Mouse (Mus musculus) intestine, embryonic 14.5 days (tissue): ENCODE data around the gene Trrap. TPM values are rescaled to one million over a fixed set of nuclear protein-coding genes. Genes with fewer than 3 reads are reported as not detected.

ENCODE experiments used
- ATAC-seq: fragments of 200-750 bp; cut with Nextera tagmentation; replicated peaks from 2 replicates; pipeline ENCODE4 v1.8.0; 2017; ENCODE audit warnings: low read depth, moderate number of reproducible peaks, moderate TSS enrichment, moderate library complexity; ENCODE audit not compliant: low FRiP score, low TSS enrichment
- DNase-seq: peaks from one replicate; pipeline ENCODE4 v3.0.0-alpha.2; 2018; ENCODE audit warnings: low spot score
- H3K27ac ChIP-seq: fragments of 300-500 bp; sonication (generic); 2 replicates; pipeline ENCODE4 v1.5.1; 2014; ENCODE audit warnings: low read depth, mild to moderate bottlenecking, control low read depth
- H3K27me3 ChIP-seq: fragments of 300-500 bp; sonication (generic); replicated peaks from 2 replicates; pipeline ENCODE4 v1.6.1; 2014; ENCODE audit warnings: low read length, control low read depth; ENCODE audit not compliant: control insufficient read depth, insufficient read depth
- H3K36me3 ChIP-seq: fragments of 300-500 bp; sonication (generic); 2 replicates; pipeline ENCODE4 v1.6.1; 2014; ENCODE audit warnings: low read length, control low read depth; ENCODE audit not compliant: control insufficient read depth, insufficient read depth
- H3K4me1 ChIP-seq: fragments of 300-500 bp; sonication (generic); replicated peaks from 2 replicates; pipeline ENCODE4 v1.6.1; 2014; ENCODE audit warnings: low read length, control low read depth, mixed read lengths; ENCODE audit not compliant: control insufficient read depth, insufficient read depth
- H3K4me2 ChIP-seq: fragments of 300-500 bp; sonication (generic); 2 replicates; pipeline ENCODE4 v1.6.1; 2014; ENCODE audit warnings: low read length
- H3K4me3 ChIP-seq: fragments of 300-500 bp; sonication (generic); 2 replicates; pipeline ENCODE4 v1.5.1; 2014; ENCODE audit warnings: low read depth, low read length, control low read depth, mixed read lengths
- H3K9ac ChIP-seq: fragments of 300-500 bp; sonication (generic); 2 replicates; pipeline ENCODE4 v1.6.1; 2014; ENCODE audit warnings: mild to moderate bottlenecking, low read length
- H3K9me3 ChIP-seq: fragments of 300-500 bp; sonication (generic); 2 replicates; pipeline ENCODE4 v1.6.1; 2016; ENCODE audit warnings: low read length, control low read depth; ENCODE audit not compliant: control insufficient read depth
- WGBS: fragments of 180-500 bp; shearing (Covaris S2); extraction: QIAGEN DNeasy Blood & Tissue Kit; methylation state at CpG from one replicate; pipeline ENCODE4 v1.1.7; 2014; 5-methylcytosine and 5-hydroxymethylcytosine counted together
- polyA plus RNA-seq: library from polyadenylated mRNA; unstranded; fragments of >200 nt; fragmentation: Nextera tagmentation; extraction: Ambion mirVana; gene quantifications from 2 replicates; pipeline ENCODE4 v1.2.1, GENCODE M21; 2014

Gene Trrap
- polyA plus RNA-seq, 1 experiment from 2014 or later = 85.4 TPM

GRCm38 (mm10) chr5:144870782-144871181 is 103.2 kb downstream of the Trrap start:
- Histone ChIP-seq H3K4me1 (no peaks in the 10 kb centered on the region), H3K4me3 (no peak overlapping the region), H3K36me3 (no peaks in the 10 kb centered on the region), H3K27ac (no peak overlapping the region), H3K27me3 (no peaks in the 10 kb centered on the region), H3K9ac (no peak overlapping the region), H3K9me3 (no peaks in the 10 kb centered on the region), H3K4me2 (no peak overlapping the region)
- WGBS = 74% methylated on average over 7 of the region's 7 CpGs
- ATAC-seq = no peak
- no peak for DNase-seq

GRCm38 (mm10) chr5:144871775-144872174 is 104.2 kb downstream of the Trrap start:
- Histone ChIP-seq H3K27me3 (no peaks in the 10 kb centered on the region), H3K4me3 (no peak overlapping the region), H3K4me1 (no peaks in the 10 kb centered on the region), H3K9me3 (no peaks in the 10 kb centered on the region), H3K4me2 (no peak overlapping the region), H3K36me3 (peaks cover 2% of the 10 kb centered on the region; the same call in 1 of the 2 replicates), H3K27ac (no peak overlapping the region), H3K9ac (no peak overlapping the region)
- ATAC-seq (no peak), DNase-seq (no peak)
- WGBS = 90% methylated on average over 1 of the region's 1 CpGs

- H3K36me3 ChIP-seq = peaks cover 7% of the 10 kb centered on the region; the same call in 1 of the 2 replicates
- no peaks in the 10 kb centered on the region for H3K9me3 ChIP-seq
- no peaks in the 10 kb centered on the region for H3K4me1 ChIP-seq
- H3K27me3 ChIP-seq = no peaks in the 10 kb centered on the region
- no peak overlapping the region for H3K27ac ChIP-seq
- DNase-seq (no peak), ATAC-seq (no peak)
- H3K4me3 ChIP-seq = no peak overlapping the region
- no peak overlapping the region for H3K9ac ChIP-seq
- H3K4me2 ChIP-seq = no peak overlapping the region
- WGBS = 79% methylated on average over 5 of the region's 5 CpGs
These were observed 104.8 kb downstream of the Trrap start for GRCm38 (mm10) chr5:144872326-144872725.

- WGBS = 83% methylated on average over 3 of the region's 3 CpGs
- Histone ChIP-seq H3K27me3 (no peaks in the 10 kb centered on the region), H3K9me3 (no peaks in the 10 kb centered on the region), H3K36me3 (peaks cover 11% of the 10 kb centered on the region; the same call in 1 of the 2 replicates), H3K4me3 (no peak overlapping the region), H3K9ac (no peak overlapping the region), H3K4me1 (no peaks in the 10 kb centered on the region), H3K4me2 (no peak overlapping the region), H3K27ac (no peak overlapping the region)
- DNase-seq (no peak), ATAC-seq (no peak)
These were observed 105.3 kb downstream of the Trrap start for GRCm38 (mm10) chr5:144872867-144873266.

GRCm38 (mm10) chr5:144875227-144875626 is 107.7 kb downstream of the Trrap start:
- DNase-seq (no peak), ATAC-seq (no peak; the same call in 1 of the 2 replicates)
- H3K4me1 ChIP-seq = no peaks in the 10 kb centered on the region
- H3K27me3 ChIP-seq = no peaks in the 10 kb centered on the region
- no peak overlapping the region for H3K9ac ChIP-seq
- no peak overlapping the region for H3K4me2 ChIP-seq
- H3K27ac ChIP-seq = no peak overlapping the region
- no peak overlapping the region for H3K4me3 ChIP-seq
- 85% methylated on average over 6 of the region's 6 CpGs for WGBS
- H3K9me3 ChIP-seq = no peaks in the 10 kb centered on the region
- peaks cover 29% of the 10 kb centered on the region for H3K36me3 ChIP-seq

- no peak overlapping the region for H3K4me3 ChIP-seq
- no peaks in the 10 kb centered on the region for H3K4me1 ChIP-seq
- no peaks in the 10 kb centered on the region for H3K9me3 ChIP-seq
- no peak overlapping the region for H3K9ac ChIP-seq
- H3K4me2 ChIP-seq = no peak overlapping the region
- H3K36me3 ChIP-seq = peaks cover 36% of the 10 kb centered on the region
- H3K27ac ChIP-seq = no peak overlapping the region
- peak; percentile 85 for DNase-seq
- 16% methylated on average over 13 of the region's 13 CpGs for WGBS
- peak; percentile 79 for ATAC-seq
- no peaks in the 10 kb centered on the region for H3K27me3 ChIP-seq
These were observed 108.4 kb downstream of the Trrap start for GRCm38 (mm10) chr5:144875892-144876291.

- Histone ChIP-seq H3K4me1 (no peaks in the 10 kb centered on the region), H3K4me2 (no peak overlapping the region), H3K27ac (no peak overlapping the region), H3K4me3 (no peak overlapping the region), H3K9ac (no peak overlapping the region), H3K27me3 (no peaks in the 10 kb centered on the region), H3K36me3 (peaks cover 47% of the 10 kb centered on the region), H3K9me3 (no peaks in the 10 kb centered on the region)
- ATAC-seq (no peak), DNase-seq (no peak)
- WGBS = 89% methylated on average over 15 of the region's 15 CpGs
These were observed 109.5 kb downstream of the Trrap start for GRCm38 (mm10) chr5:144877021-144877420.

GRCm38 (mm10) chr5:144881670-144882399 is 114.3 kb downstream of the Trrap start:
- 87% methylated on average over 14 of the region's 14 CpGs for WGBS

More at GRCm38 (mm10) chr5:144881670-144882399, 114.3 kb downstream of the Trrap start:
- Histone ChIP-seq H3K4me2 (no peak overlapping the region), H3K27me3 (no peaks in the 10 kb centered on the region), H3K27ac (no peak overlapping the region), H3K4me3 (no peak overlapping the region), H3K4me1 (no peaks in the 10 kb centered on the region), H3K9ac (no peak overlapping the region), H3K9me3 (no peaks in the 10 kb centered on the region), H3K36me3 (peaks cover 89% of the 10 kb centered on the region)
- DNase-seq (no peak), ATAC-seq (no peak)
